Comparison of ENCODE assay signal across 7 mouse cellular contexts in genomic region chr1:72283992-72284485, GRCm38 (mm10). TPM values are rescaled to one million over a fixed set of nuclear protein-coding genes. Genes with fewer than 3 reads are reported as not detected.
DNase-seq lines count a peak whose midpoint lies in the region; ATAC-seq lines count a peak whose summit lies in the region.

Pecr (minus strand) TSS chr1:72284314.
Tmem169 (plus strand) TSS chr1:72284369.

- peaks cover 3% of the 10 kb centered on the region for H3K4me1 ChIP-seq in intestine, embryonic 16.5 days (ENCODE audit: control insufficient read depth, insufficient read depth, low read length)
- H3K4me1 ChIP-seq in midbrain, embryonic 11.5 days (ENCODE audit: control insufficient read depth, insufficient read depth, low read length), result peaks cover 18% of the 10 kb centered on the region

- peak; percentile 96 for DNase-seq in adrenal gland, adult 18-20 months (ENCODE audit: low spot score in 2 of 2)
- DNase-seq in embryo, embryonic 11 days, result peak; percentile 95
- DNase-seq in gastrocnemius, postnatal 36 days, result peak; percentile 91 to 92
- DNase-seq in left cerebral cortex, postnatal 36 days (ENCODE audit: low spot score in 2 of 2), result peak; percentile 90 to 93
- peak; percentile 100 for DNase-seq in midbrain, embryonic 11.5 days (ENCODE audit: low spot score, missing footprints)
- peak; percentile 90 for DNase-seq in skeletal muscle tissue, adult 2 months (ENCODE audit: low read depth, low spot score)

- H3K4me2 ChIP-seq in intestine, embryonic 16.5 days (ENCODE audit: low read depth, low read length), result peak within 1 kb of the TSS; percentile 72
- peak within 1 kb of the TSS; percentile 67 for H3K4me2 ChIP-seq in midbrain, embryonic 11.5 days

- intact Hi-C loops in gastrocnemius, postnatal 36 days (cut with DNase I), result no loop called here
- intact Hi-C loops in left cerebral cortex, postnatal 36 days (cut with DNase I), result no loop called here

- peak; percentile 98 for ATAC-seq in intestine, embryonic 16.5 days
- peak; percentile 98 for ATAC-seq in midbrain, embryonic 11.5 days (ENCODE audit: low FRiP score)

- no peaks in the 10 kb centered on the region for H3K36me3 ChIP-seq in intestine, embryonic 16.5 days (ENCODE audit: control insufficient read depth, insufficient read depth, low read length)
- no peaks in the 10 kb centered on the region for H3K36me3 ChIP-seq in midbrain, embryonic 11.5 days (ENCODE audit: control insufficient read depth, insufficient read depth, low read length)

- no peaks in the 10 kb centered on the region for H3K9me3 ChIP-seq in intestine, embryonic 16.5 days (ENCODE audit: control insufficient read depth, low read length)
- H3K9me3 ChIP-seq in midbrain, embryonic 11.5 days (ENCODE audit: control insufficient read depth, low read length), result no peaks in the 10 kb centered on the region

- H3K27me3 ChIP-seq in intestine, embryonic 16.5 days (replicated peaks; ENCODE audit: control insufficient read depth, insufficient read depth, low read length), result no peaks in the 10 kb centered on the region
- H3K27me3 ChIP-seq in midbrain, embryonic 11.5 days (ENCODE audit: control insufficient read depth, insufficient read depth, low read length), result no peaks in the 10 kb centered on the region; the same call in 1 of the 2 replicates

- peak within 1 kb of the TSS; percentile 78 for H3K27ac ChIP-seq in intestine, embryonic 16.5 days (ENCODE audit: low read length)
- H3K27ac ChIP-seq in midbrain, embryonic 11.5 days (ENCODE audit: low read depth, low read length), result peak within 1 kb of the TSS; percentile 51; the same call in 1 of the 2 replicates

- peak within 1 kb of the TSS; percentile 60 for H3K4me3 ChIP-seq in intestine, embryonic 16.5 days (ENCODE audit: low read length)
- H3K4me3 ChIP-seq in midbrain, embryonic 11.5 days (ENCODE audit: low read depth, low read length), result peak within 1 kb of the TSS; percentile 46

- H3K9ac ChIP-seq in intestine, embryonic 16.5 days (ENCODE audit: low read depth, low read length), result peak within 1 kb of the TSS; percentile 75
- peak within 1 kb of the TSS; percentile 64 for H3K9ac ChIP-seq in midbrain, embryonic 11.5 days (ENCODE audit: low read length)

- whole genome bisulfite sequencing in intestine, embryonic 16.5 days, result 0% methylated on average over 30 of the region's 30 CpGs
- WGBS in midbrain, embryonic 11.5 days, result under 1% methylated on average over 30 of the region's 30 CpGs

RNA-seq across cellular contexts. Expression of gene Pecr, which starts in this region (rescaled TPM):
- total RNA-seq in adrenal gland, adult 18-20 months (2021), result 10 to 100 TPM; 26.5 to 30.5 TPM
- 10 to 100 TPM; 16.6 to 18.9 TPM for total RNA-seq in gastrocnemius, postnatal 36 days (2021)
- 82.7 and 96.5 TPM in 2 replicates for polyA plus RNA-seq in intestine, embryonic 16.5 days (2015; fragmentation: Nextera tagmentation; extraction: Ambion mirVana)
- total RNA-seq in left cerebral cortex, postnatal 36 days (2021), result 1 to 10 TPM; 3.7 to 5.2 TPM
- polyA plus RNA-seq in midbrain, embryonic 11.5 days (2014; fragmentation: Nextera tagmentation; extraction: Ambion mirVana), result 14.5 and 14.7 TPM in 2 replicates

RNA-seq across cellular contexts. Expression of gene Tmem169, which starts in this region (rescaled TPM):
- under 1 TPM; 0.33 to 0.48 TPM for total RNA-seq in adrenal gland, adult 18-20 months (2021)
- not detected for total RNA-seq in gastrocnemius, postnatal 36 days (2021)
- 2.1 and 2.3 TPM in 2 replicates for polyA plus RNA-seq in intestine, embryonic 16.5 days (2015; fragmentation: Nextera tagmentation; extraction: Ambion mirVana)
- 10 to 100 TPM; 19.2 to 21.8 TPM for total RNA-seq in left cerebral cortex, postnatal 36 days (2021)
- polyA plus RNA-seq in midbrain, embryonic 11.5 days (2014; fragmentation: Nextera tagmentation; extraction: Ambion mirVana), result 14.2 and 14.4 TPM in 2 replicates

Comparison
In these comparisons a context has a peak if more than half of its experiments do, and no peak if none do; other contexts are left out.
1. Peak in every context shown above with its lines: DNase-seq, ATAC-seq, H3K4me3 ChIP-seq and H3K27ac ChIP-seq.
2. RNA of gene Tmem169 (total RNA-seq): 19.2 to 21.8 TPM in left cerebral cortex, postnatal 36 days; 0.33 to 0.48 TPM in adrenal gland, adult 18-20 months and not detected in gastrocnemius, postnatal 36 days; every median in the first group is over 10 times any median in the second.